In genomic region chr11:11943240-11944081, GRCm38 (mm10) we compare ENCODE assay signal across 17 mouse cellular contexts. TPM values are rescaled to one million over a fixed set of nuclear protein-coding genes. Genes with fewer than 3 reads are reported as not detected.
DNase-seq lines count a peak whose midpoint lies in the region; ATAC-seq and TF ChIP-seq lines count a peak whose summit lies in the region.
"Had no signal": no experiment of that assay in that cellular context is flagged by ENCODE, and none has a peak within 500 bp of the region (broad histone marks: within the 10 kb centered on the region; RNA-seq: fewer than 3 reads in every experiment).

No protein-coding gene starts in this region.

- H3K9me3 ChIP-seq in heart, embryonic 13.5 days, result no peaks in the 10 kb centered on the region
- H3K9me3 ChIP-seq in limb, embryonic 12.5 days, result no peaks in the 10 kb centered on the region
- H3K9me3 ChIP-seq in limb, embryonic 10.5 days (replicated peaks), result no peaks in the 10 kb centered on the region
- no peaks in the 10 kb centered on the region for H3K9me3 ChIP-seq in ES-E14 (ENCODE audit: control insufficient read depth, insufficient read depth, low read depth, low read length)
- no peaks in the 10 kb centered on the region for H3K9me3 ChIP-seq in embryonic facial prominence, embryonic 14.5 days (ENCODE audit: control insufficient read depth, low read length)
- H3K9me3 ChIP-seq: forebrain, embryonic 15.5 days; hindbrain, embryonic 13.5 days had no signal

- peak overlapping the region; percentile 83 for H3K27ac ChIP-seq in heart, embryonic 13.5 days (replicated peaks)
- H3K27ac ChIP-seq in limb, embryonic 12.5 days, result peak overlapping the region; percentile 74; the same call in 1 of the 2 replicates
- no peak overlapping the region for H3K27ac ChIP-seq in limb, embryonic 10.5 days
- peak overlapping the region; percentile 35 for H3K27ac ChIP-seq in ES-E14 (ENCODE audit: insufficient read depth, low read depth, low read length, poor library complexity, severe bottlenecking)
- H3K27ac ChIP-seq in embryonic facial prominence, embryonic 14.5 days (replicated peaks; ENCODE audit: low read depth, low read length), result peak overlapping the region; percentile 74
- H3K27ac ChIP-seq: forebrain, embryonic 15.5 days; hindbrain, embryonic 13.5 days had no signal

- WGBS in heart, embryonic 13.5 days, result 78% methylated on average over 13 of the region's 13 CpGs
- 91% methylated on average over 13 of the region's 13 CpGs for WGBS in limb, embryonic 12.5 days
- 90% methylated on average over 13 of the region's 13 CpGs for WGBS in limb, embryonic 10.5 days
- 82% methylated on average over 13 of the region's 13 CpGs for WGBS in embryonic facial prominence, embryonic 14.5 days

- H3K4me1 ChIP-seq in heart, embryonic 13.5 days, result peaks cover 68% of the 10 kb centered on the region
- H3K4me1 ChIP-seq in limb, embryonic 12.5 days (replicated peaks), result peaks cover 21% of the 10 kb centered on the region
- H3K4me1 ChIP-seq in limb, embryonic 10.5 days, result peaks cover 18% of the 10 kb centered on the region
- H3K4me1 ChIP-seq in ES-E14 (ENCODE audit: control insufficient read depth in 2 of 2, insufficient read depth in 2 of 2, low read length in 2 of 2, poor library complexity in 1 of 2), result peaks cover 11 to 20% of the 10 kb centered on the region in 2 experiments
- H3K4me1 ChIP-seq in embryonic facial prominence, embryonic 14.5 days (ENCODE audit: control insufficient read depth, insufficient read depth, low read length), result peaks cover 23% of the 10 kb centered on the region
- H3K4me1 ChIP-seq: forebrain, embryonic 15.5 days had no signal

- no peaks in the 10 kb centered on the region for H3K27me3 ChIP-seq in heart, embryonic 13.5 days (replicated peaks)
- H3K27me3 ChIP-seq in limb, embryonic 12.5 days, result no peaks in the 10 kb centered on the region
- no peaks in the 10 kb centered on the region for H3K27me3 ChIP-seq in limb, embryonic 10.5 days (ENCODE audit: low read depth, poor library complexity, severe bottlenecking)
- H3K27me3 ChIP-seq in embryonic facial prominence, embryonic 14.5 days (replicated peaks; ENCODE audit: control insufficient read depth, insufficient read depth, low read length), result no peaks in the 10 kb centered on the region
- H3K27me3 ChIP-seq: forebrain, embryonic 15.5 days; hindbrain, embryonic 13.5 days had no signal

- in situ Hi-C loops in ES-E14 (cut with MboI; ENCODE audit: low sequenced_read_pairs in 2 of 2, unreplicated experiment in 2 of 2), result no loop called here

- peak overlapping the region; percentile 33; the same call in 1 of the 2 replicates for H3K9ac ChIP-seq in heart, embryonic 13.5 days
- H3K9ac ChIP-seq in limb, embryonic 12.5 days (replicated peaks), result no peak overlapping the region
- no peak overlapping the region for H3K9ac ChIP-seq in ES-E14 (ENCODE audit: insufficient read depth, low read depth, low read length, poor library complexity, severe bottlenecking)
- no peak overlapping the region for H3K9ac ChIP-seq in embryonic facial prominence, embryonic 14.5 days (ENCODE audit: low read depth, low read length)
- H3K9ac ChIP-seq: forebrain, embryonic 15.5 days; hindbrain, embryonic 13.5 days had no signal

- no peak overlapping the region for H3K4me3 ChIP-seq in heart, embryonic 13.5 days
- H3K4me3 ChIP-seq in limb, embryonic 12.5 days (replicated peaks), result no peak overlapping the region
- no peak overlapping the region for H3K4me3 ChIP-seq in limb, embryonic 10.5 days
- H3K4me3 ChIP-seq in ES-E14 (ENCODE audit: insufficient read depth in 1 of 2, low read depth in 1 of 2, low read length in 2 of 2, poor library complexity in 1 of 2, severe bottlenecking in 1 of 2), result no peak overlapping the region
- no peak overlapping the region for H3K4me3 ChIP-seq in embryonic facial prominence, embryonic 14.5 days (ENCODE audit: low read depth, low read length)
- H3K4me3 ChIP-seq: forebrain, embryonic 15.5 days; hindbrain, embryonic 13.5 days had no signal

- no peak overlapping the region for H3K4me2 ChIP-seq in heart, embryonic 13.5 days
- no peak overlapping the region for H3K4me2 ChIP-seq in limb, embryonic 12.5 days
- H3K4me2 ChIP-seq in embryonic facial prominence, embryonic 14.5 days (ENCODE audit: low read depth, low read length), result no peak overlapping the region
- H3K4me2 ChIP-seq: forebrain, embryonic 15.5 days; hindbrain, embryonic 13.5 days had no signal

- DNase-seq in heart, adult 9 months (ENCODE audit: low spot score in 2 of 2), result no peak
- no peak for DNase-seq in limb, embryonic 10.5 days (ENCODE audit: low spot score)
- no peak for DNase-seq in ES-E14 (ENCODE audit: low read depth, low spot score)
- no peak for DNase-seq in embryonic facial prominence, embryonic 14.5 days (ENCODE audit: low spot score)
- no peak for DNase-seq in thymus, postnatal 10 days (ENCODE audit: low spot score in 2 of 2)
- DNase-seq: adrenal gland, adult 8-10 months; cerebellum, adult 18-20 months; cerebellum, postnatal 25 days; kidney, postnatal 4 days; lung, postnatal 14 days; midbrain, embryonic 14.5 days; thymus, postnatal 25 days had no signal

- peaks cover 96% of the 10 kb centered on the region for H3K36me3 ChIP-seq in heart, embryonic 13.5 days
- H3K36me3 ChIP-seq in limb, embryonic 12.5 days, result peaks cover 78% of the 10 kb centered on the region
- H3K36me3 ChIP-seq in limb, embryonic 10.5 days, result peaks cover 98% of the 10 kb centered on the region
- H3K36me3 ChIP-seq in ES-E14 (ENCODE audit: control insufficient read depth, insufficient read depth, low read length, poor library complexity, severe bottlenecking), result peaks cover 3% of the 10 kb centered on the region; the same call in 1 of the 2 replicates
- peaks cover 79% of the 10 kb centered on the region for H3K36me3 ChIP-seq in embryonic facial prominence, embryonic 14.5 days (ENCODE audit: control insufficient read depth, insufficient read depth, low read length)
- H3K36me3 ChIP-seq: forebrain, embryonic 15.5 days had no signal

- no peak for ATAC-seq in heart, embryonic 13.5 days (ENCODE audit: extremely low read depth, insufficient number of reproducible peaks, low FRiP score, low TSS enrichment)
- ATAC-seq in limb, embryonic 12.5 days (ENCODE audit: insufficient number of reproducible peaks, insufficient read depth, low FRiP score, low TSS enrichment, low read depth), result no peak
- ATAC-seq in embryonic facial prominence, embryonic 14.5 days (ENCODE audit: low read depth), result no peak
- ATAC-seq: activated CD4-positive, CD25-positive, alpha-beta regulatory T cell, adult 4 months; forebrain, embryonic 15.5 days had no signal

TF ChIP-seq in ES-E14, 5 proteins besides CTCF, POLR2A, EP300 and RAD21:
- TF ChIP-seq ZC3H11A (IDR thresholded peaks at IDR 0.05; ENCODE audit: borderline replicate concordance, low read depth, low read length), result no peak
- TF ChIP-seq CHD2 (IDR thresholded peaks at IDR 0.05; ENCODE audit: low read depth, low read length), result no peak
- no peak for TF ChIP-seq ZNF384 (IDR thresholded peaks at IDR 0.05; ENCODE audit: low read depth, low read length)
- no peak for TF ChIP-seq MAFK (IDR thresholded peaks at IDR 0.05; ENCODE audit: insufficient read depth, low read depth, low read length)
- no peak for TF ChIP-seq HCFC1 (IDR thresholded peaks at IDR 0.05; ENCODE audit: borderline replicate concordance, insufficient read depth, low read length)
TF ChIP-seq in ES-E14: peak in this region for 0.

RNA-seq across cellular contexts. Expression of gene Ddc, which starts 45.5 kb away (rescaled TPM):
- polyA plus RNA-seq in heart, embryonic 13.5 days (2015; fragmentation: Nextera tagmentation; extraction: Ambion mirVana), result 64.6 and 78.2 TPM in 2 replicates
- polyA plus RNA-seq in limb, embryonic 12.5 days (2016; fragmentation: Nextera tagmentation; extraction: Ambion mirVana), result 11.9 and 13.0 TPM in 2 replicates
- 5.5 and 6.2 TPM in 2 replicates for polyA plus RNA-seq in limb, embryonic 10.5 days (2016; fragmentation: Nextera tagmentation; extraction: Ambion mirVana)
- 16.1 and 29.1 TPM in 2 replicates for total RNA-seq in ES-E14 (2012; rRNA removed)
- polyA plus RNA-seq in embryonic facial prominence, embryonic 14.5 days (2014; fragmentation: Nextera tagmentation; extraction: Ambion mirVana), result 32.5 and 48.4 TPM in 2 replicates
